Mouse (Mus musculus) brain, embryonic 14.5 days (tissue): Measurements from ENCODE around the gene Gm4131. TPM values are rescaled to one million over a fixed set of nuclear protein-coding genes. Genes with fewer than 3 reads are reported as not detected.

Experiments used
- DNase-seq: peaks from one replicate; pipeline ENCODE4 v3.0.0-alpha.2; 2011; ENCODE audit warnings: low read depth
- CTCF ChIP-seq: fragments of 200-500 bp; IDR thresholded peaks from 2 replicates; pipeline ENCODE4 v1.5.1; 2012; ENCODE audit warnings: inconsistent platforms, mild to moderate bottlenecking, moderate library complexity, borderline replicate concordance; ENCODE audit not compliant: insufficient read depth, insufficient read length; ENCODE audit errors: extremely low read depth
- POLR2A ChIP-seq: fragments of 200-500 bp; IDR thresholded peaks from 2 replicates; pipeline ENCODE4 v1.6.1; 2012; ENCODE audit warnings: mild to moderate bottlenecking, inconsistent platforms, borderline replicate concordance; ENCODE audit not compliant: poor library complexity, insufficient read depth, insufficient read length, severe bottlenecking; ENCODE audit errors: extremely low read depth
- polyA plus RNA-seq: library from polyadenylated mRNA; depleted of rRNA; stranded (reverse); fragments of >200 nt; gene quantifications from 2 replicates; pipeline ENCODE4 v1.2.3, GENCODE M21; 2012

Gene Gm4131
- polyA plus RNA-seq, 1 experiment, result not detected

DNA sequence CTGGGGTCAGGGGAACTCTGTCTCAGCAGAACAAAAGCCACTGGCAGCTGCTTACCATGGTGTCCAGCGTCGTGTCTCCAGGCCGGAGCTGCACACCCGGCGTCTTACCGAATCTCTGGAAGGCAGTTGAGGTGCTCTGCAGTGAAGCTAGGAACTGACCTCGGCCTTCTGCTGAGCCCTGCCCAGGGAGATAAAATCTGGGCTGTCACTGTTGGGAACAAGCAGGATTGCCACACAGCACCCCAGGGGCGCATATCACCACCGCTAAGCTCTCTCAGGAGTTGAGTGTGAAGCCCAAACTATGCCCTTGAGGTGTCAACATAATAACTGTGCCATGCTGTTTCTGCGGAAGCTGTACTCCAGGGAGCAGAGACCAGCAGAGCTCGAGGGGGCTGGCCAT is 113.4 kb downstream of the Gm4131 start:
- DNase-seq, result peak; percentile 25
- TF ChIP-seq CTCF (no peak), POLR2A (no peak)

DNA sequence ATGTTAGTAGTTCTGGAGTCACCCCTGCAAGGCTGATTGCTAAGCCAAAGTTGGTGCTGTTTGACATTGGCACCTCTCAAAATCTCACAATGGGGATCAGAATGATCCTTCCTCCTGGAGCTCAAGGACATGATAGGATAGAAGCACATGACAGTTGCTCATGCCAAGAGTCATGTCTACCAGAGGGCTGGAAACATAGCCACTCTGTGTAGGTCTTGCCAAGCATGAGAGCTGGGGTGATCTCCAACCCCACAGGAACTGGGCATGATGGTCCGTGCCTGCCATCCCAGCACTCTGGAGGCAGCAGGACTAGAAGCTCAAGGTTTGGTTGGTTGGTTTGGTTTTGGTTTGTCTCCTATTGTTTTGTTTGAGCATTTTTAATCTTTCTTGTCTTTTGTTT is 116.0 kb downstream of the Gm4131 start:
- TF ChIP-seq CTCF (no peak), POLR2A (no peak)
- no peak for DNase-seq

DNA sequence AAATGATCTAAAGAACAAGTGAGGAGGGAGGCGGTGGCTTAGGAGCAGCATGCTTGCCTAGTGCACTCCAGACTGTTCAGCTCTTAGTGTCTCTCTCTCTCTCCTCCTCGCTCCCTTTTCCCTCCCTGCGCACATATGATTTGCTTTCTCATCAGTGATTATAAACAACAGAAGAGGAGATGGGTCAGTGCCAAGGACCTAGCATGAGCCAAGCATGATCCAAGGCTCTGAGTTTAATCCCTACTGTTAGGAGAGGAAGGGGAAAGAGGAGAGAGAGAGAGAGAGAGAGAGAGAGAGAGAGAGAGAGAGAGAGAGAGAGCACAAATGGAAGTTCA is 119.5 kb downstream of the Gm4131 start:
- TF ChIP-seq CTCF, result no peak
- peak; percentile 92 for DNase-seq

DNA sequence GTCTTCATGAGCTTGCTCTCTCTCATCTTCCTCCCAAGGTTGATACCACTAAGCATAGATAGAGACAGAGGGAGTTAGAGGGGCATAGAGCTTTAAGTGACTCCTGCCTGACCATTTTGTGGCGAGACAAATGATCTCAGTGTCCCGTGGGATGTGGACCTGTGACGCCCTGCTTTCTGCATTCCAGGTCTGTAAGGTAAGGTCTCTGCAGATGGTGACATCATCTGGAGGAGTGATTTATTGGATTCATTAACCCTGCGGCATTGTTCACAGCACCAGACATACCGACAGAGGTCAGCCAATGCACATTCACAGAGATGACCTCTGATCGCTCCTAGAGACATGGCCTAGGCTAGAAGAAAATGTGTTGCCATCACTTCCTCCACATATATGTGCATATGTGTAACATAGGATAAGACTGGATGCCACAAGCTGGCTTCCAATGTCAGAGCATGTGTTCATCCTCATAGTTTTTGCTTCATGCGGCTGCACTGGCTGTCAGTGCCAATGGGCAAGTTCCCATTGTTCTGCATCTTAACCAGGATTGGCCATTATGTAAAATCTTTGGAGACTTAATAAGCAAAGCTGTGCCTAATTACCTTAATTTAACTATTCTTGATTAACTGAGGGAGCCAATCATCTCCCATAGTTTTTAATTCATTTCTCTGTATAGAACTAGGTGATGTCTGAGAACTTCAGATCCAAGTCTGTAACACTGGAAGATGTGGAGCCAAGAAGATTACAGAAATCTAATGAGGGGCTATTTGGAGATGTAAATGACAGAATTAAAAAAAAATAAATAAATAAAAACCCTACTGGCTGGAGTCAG is 120.1 kb downstream of the Gm4131 start:
- DNase-seq, result no peak
- no peak for TF ChIP-seq CTCF
- no peak for TF ChIP-seq POLR2A

DNA sequence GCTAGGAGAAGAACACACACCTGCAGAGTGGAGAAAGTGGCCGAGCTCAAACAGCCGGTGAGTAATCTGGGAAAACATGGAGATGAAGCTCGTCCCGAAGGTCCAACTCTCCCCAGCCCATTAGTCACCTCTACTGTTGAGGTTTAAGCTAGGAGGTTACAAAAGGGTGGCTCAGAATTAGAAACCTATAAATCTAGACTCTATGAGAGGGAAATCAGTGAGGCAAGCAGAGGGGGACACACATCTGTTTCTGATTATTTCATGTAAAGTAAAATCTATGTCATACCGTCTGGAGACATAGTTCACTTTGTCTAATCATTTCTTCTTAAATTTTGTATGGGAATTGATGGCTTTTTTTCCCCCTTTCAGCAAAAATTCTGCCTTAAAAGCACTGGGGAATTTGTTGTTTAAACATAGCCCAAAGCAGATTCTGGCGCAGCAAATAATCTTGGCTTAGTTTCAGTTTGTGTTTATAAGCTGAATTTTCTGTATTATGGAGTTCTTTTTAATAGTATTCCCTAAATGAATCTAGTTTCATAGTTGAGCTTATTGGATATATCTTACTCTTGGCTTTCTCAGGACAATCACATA is 122.8 kb downstream of the Gm4131 start:
- no peak for DNase-seq
- TF ChIP-seq CTCF (no peak), POLR2A (no peak)

DNA sequence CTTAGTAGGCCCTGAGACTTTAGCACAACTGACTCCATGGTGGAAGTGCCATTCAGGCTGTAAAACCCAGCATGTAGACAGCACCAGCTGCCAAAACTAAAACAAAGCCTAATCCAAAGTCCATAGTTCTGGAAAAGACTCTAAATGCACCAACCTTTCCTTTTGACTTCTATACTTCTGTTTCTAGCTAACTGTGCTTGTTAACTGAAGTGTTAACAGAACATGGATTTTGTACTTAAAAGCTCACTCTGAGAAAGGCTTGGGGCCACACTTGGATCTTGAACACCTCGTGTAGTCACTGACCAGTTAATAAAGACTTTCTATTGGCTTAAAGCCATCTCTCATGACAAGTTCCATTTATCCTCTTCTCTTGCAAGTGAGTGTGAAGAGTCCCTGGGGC is 123.8 kb downstream of the Gm4131 start:
- TF ChIP-seq CTCF (no peak), POLR2A (no peak)
- DNase-seq, result no peak

DNA sequence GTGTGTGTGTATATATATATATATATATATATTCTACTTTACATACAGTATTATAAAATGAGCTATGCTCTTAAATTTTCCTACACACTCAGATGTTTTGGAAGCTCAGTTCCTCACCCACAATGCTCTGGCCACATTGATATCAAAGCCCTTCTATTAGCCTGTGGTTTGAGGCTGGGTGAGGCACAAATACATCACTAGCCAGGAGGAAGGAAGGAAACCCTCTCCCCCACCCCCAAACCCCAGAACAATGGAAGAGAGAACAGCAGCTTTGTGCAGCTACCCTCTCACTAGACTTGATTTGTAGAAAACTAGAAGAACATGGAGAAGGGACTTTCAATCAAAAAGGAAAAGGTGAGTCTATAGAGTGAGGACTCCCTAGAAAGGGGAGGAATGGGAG is 126.7 kb downstream of the Gm4131 start:
- no peak for DNase-seq
- TF ChIP-seq CTCF (no peak), POLR2A (no peak)

DNA sequence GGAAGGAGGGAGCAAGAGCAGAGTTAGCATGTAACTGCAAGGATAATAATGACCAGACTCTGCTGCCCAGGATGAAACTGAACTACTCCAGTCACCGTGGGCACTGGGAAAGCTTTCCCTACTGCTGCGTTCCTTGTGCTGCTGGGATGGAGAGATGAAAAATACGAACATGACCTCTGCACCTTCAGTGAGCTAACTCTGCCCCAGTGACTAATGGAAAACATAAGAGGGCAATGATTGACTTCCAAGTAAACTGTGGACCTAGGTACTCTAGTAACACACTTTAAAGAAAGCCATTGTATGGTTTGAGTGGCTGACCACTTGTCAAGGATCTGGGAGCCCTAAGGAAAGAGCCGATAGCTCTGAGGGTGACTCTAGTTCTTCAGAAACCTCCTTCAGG is 128.5 kb downstream of the Gm4131 start:
- TF ChIP-seq POLR2A (no peak), CTCF (no peak)
- no peak for DNase-seq

DNA sequence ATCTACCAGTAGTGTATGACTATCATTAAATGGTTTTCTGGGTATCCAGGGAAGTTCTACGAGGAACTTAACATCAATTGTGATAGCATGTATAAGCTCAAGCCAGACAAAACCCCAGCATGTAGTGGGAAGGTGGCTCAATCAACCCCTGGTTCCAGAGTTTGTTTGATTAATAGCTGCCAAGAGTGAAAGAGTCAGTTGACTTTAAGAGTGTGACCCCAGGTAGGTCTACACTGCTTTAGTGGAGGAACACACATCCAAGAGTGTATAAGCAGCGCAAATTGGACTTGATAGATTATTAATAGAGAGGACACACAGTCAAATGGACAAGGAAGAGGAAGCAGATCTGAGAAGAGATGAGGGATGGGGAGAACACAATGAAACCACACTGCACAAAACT is 128.9 kb downstream of the Gm4131 start:
- DNase-seq, result no peak

DNA sequence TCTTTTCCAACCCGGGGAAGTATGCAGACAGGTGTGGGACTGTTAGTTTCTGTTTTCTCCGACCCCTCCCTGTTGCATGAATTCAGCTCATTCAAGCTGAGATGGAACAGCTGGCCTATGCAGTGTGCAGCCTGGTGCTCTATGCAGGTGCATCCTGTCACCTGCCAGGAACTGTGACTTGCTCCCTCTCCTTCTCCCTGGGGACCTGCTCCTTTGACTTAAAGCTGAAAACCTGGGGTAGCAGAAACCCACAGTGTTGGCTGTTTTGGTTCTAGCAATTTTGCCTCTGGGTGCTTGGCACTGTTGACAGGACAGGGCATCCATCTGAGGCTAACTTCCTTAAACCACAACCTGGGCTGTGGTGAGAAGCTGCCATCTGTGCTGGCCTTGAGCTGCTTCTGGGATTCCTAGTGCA is 141.4 kb downstream of the Gm4131 start:
- peak; percentile 76 for DNase-seq

More for the DNA sequence above, 128.9 kb downstream of the Gm4131 start:
- TF ChIP-seq POLR2A (no peak), CTCF (no peak)

DNA sequence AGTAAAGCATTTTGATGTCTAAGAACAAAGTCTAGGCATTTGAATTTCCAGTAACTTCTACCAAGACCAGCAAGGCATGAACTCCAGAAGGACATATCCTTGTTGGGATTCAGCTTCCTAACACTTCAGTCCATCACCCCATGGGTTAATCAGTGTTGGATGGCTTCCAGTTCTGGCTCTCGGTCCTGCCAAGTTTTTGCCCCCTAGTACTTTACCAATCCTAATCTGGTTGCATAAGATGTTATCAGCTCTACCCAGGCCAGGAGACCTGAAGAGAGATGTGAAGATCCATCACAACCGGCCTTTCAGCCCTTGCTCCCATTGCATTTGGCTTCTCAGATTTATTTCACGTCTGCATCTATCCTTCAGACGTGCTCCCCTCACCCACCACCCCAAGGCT is 144.5 kb downstream of the Gm4131 start:
- peak; percentile 57 for DNase-seq
- TF ChIP-seq POLR2A, result no peak
- no peak for TF ChIP-seq CTCF

More for the DNA sequence above, 141.4 kb downstream of the Gm4131 start:
- no peak for TF ChIP-seq POLR2A
- no peak for TF ChIP-seq CTCF

DNA sequence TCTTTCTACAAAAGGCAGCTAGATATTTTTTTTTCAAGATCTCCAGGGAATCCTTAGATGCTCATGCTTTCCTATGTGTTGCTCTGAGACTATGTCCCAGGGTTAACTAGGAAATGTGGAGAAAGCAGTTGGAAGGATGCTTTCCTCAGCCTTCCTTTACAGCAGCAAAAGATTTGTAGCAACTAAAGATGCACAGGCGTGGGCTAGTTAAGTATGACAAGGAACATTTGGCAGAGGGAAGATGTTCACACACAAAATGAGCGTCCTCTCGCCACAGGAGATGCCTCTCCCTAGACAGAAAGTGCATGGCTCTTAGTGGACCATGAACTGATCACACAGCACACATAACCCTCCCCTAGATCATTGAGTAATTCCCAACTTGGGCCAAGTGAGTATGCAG is 149.2 kb downstream of the Gm4131 start:
- DNase-seq, result no peak
- no peak for TF ChIP-seq CTCF
